Mouse (Mus musculus) C2C12 (cell line): Measurements from ENCODE around the gene Myef2.

ENCODE experiments used
- CTCF ChIP-seq: IDR thresholded peaks from one replicate; pipeline ENCODE4 v1.5.1; 2011; ENCODE audit not compliant: control insufficient read depth, insufficient read depth, insufficient read length
- USF1 ChIP-seq: IDR thresholded peaks from one replicate; pipeline ENCODE4 v1.6.1; 2011; ENCODE audit warnings: low read depth, mild to moderate bottlenecking, control low read depth, moderate library complexity

- TF ChIP-seq CTCF (no peak), USF1 (no peak)
Measured at GRCm38 (mm10) chr2:125057250-125057815, 66.1 kb downstream of the Myef2 start.
